Mouse (Mus musculus): ENCODE data around the gene P2rx7. TPM values are rescaled to one million over a fixed set of nuclear protein-coding genes. Genes with fewer than 3 reads are reported as not detected.
A peak's percentile ranks its signal among the peaks of the same experiment; 100 is the strongest.

P2rx7 gene
- polyA plus RNA-seq, 1 experiment from 2014 or later: 3.2 TPM

- Histone ChIP-seq H3K36me3 (ENCODE audit: control insufficient read depth, insufficient read depth, low read length) (no peaks in the 10 kb centered on the region), H3K4me3 (replicated peaks; ENCODE audit: low read depth, low read length) (no peak overlapping the region), H3K27ac (replicated peaks; ENCODE audit: low read depth, low read length) (no peak overlapping the region), H3K27me3 (ENCODE audit: control insufficient read depth, insufficient read depth, low read length) (no peaks in the 10 kb centered on the region), H3K4me1 (ENCODE audit: control insufficient read depth, insufficient read depth, low read length) (0 out of 2 replicates have a peak, but pooled peaks cover 4% of the 10 kb centered on the region), H3K9ac (replicated peaks; ENCODE audit: low read length) (0 out of 2 replicates have a peak overlapping the region, but pooled peaks have one; percentile 13), H3K9me3 (ENCODE audit: control insufficient read depth, low read length) (no peaks in the 10 kb centered on the region), H3K4me2 (ENCODE audit: low read length) (no peak overlapping the region)
- DNase-seq (peak; percentile 25), ATAC-seq (ENCODE audit: low FRiP score, low TSS enrichment) (no peak)
- WGBS: 30% methylated on average over 7 of the region's 7 CpGs
Measured at GRCm38 (mm10) chr5:122621376-122621886, 22.3 kb upstream of the P2rx7 start.

GRCm38 (mm10) chr5:122622526-122622925, 21.2 kb upstream of the P2rx7 start:
- Histone ChIP-seq H3K27ac (replicated peaks; ENCODE audit: low read depth, low read length) (no peak overlapping the region), H3K4me2 (ENCODE audit: low read length) (no peak overlapping the region), H3K4me1 (ENCODE audit: control insufficient read depth, insufficient read depth, low read length) (0 out of 2 replicates have a peak, but pooled peaks cover 4% of the 10 kb centered on the region), H3K9me3 (ENCODE audit: control insufficient read depth, low read length) (no peaks in the 10 kb centered on the region), H3K4me3 (replicated peaks; ENCODE audit: low read depth, low read length) (no peak overlapping the region), H3K27me3 (ENCODE audit: control insufficient read depth, insufficient read depth, low read length) (no peaks in the 10 kb centered on the region), H3K9ac (replicated peaks; ENCODE audit: low read length) (no peak overlapping the region), H3K36me3 (ENCODE audit: control insufficient read depth, insufficient read depth, low read length) (no peaks in the 10 kb centered on the region)
- DNase-seq (no peak), ATAC-seq (ENCODE audit: low FRiP score, low TSS enrichment) (no peak)
- WGBS: 92% methylated on average over 5 of the region's 5 CpGs

GRCm38 (mm10) chr5:122623861-122624260, 19.9 kb upstream of the P2rx7 start:
- H3K4me3 ChIP-seq (replicated peaks; ENCODE audit: low read depth, low read length): no peak overlapping the region
- 78% methylated on average over 9 of the region's 9 CpGs for WGBS
- 0 out of 2 replicates have a peak, but pooled peaks cover 4% of the 10 kb centered on the region for H3K4me1 ChIP-seq (ENCODE audit: control insufficient read depth, insufficient read depth, low read length)
- no peak overlapping the region for H3K9ac ChIP-seq (replicated peaks; ENCODE audit: low read length)
- H3K27ac ChIP-seq (replicated peaks; ENCODE audit: low read depth, low read length): no peak overlapping the region
- no peaks in the 10 kb centered on the region for H3K9me3 ChIP-seq (ENCODE audit: control insufficient read depth, low read length)
- DNase-seq: no peak
- H3K27me3 ChIP-seq (ENCODE audit: control insufficient read depth, insufficient read depth, low read length): no peaks in the 10 kb centered on the region
- no peak for ATAC-seq (ENCODE audit: low FRiP score, low TSS enrichment)
- no peaks in the 10 kb centered on the region for H3K36me3 ChIP-seq (ENCODE audit: control insufficient read depth, insufficient read depth, low read length)
- no peak overlapping the region for H3K4me2 ChIP-seq (ENCODE audit: low read length)

GRCm38 (mm10) chr5:122624952-122625479, 18.7 kb upstream of the P2rx7 start:
- H3K27ac ChIP-seq (replicated peaks; ENCODE audit: low read depth, low read length): no peak overlapping the region
- DNase-seq: no peak
- no peak overlapping the region for H3K9ac ChIP-seq (replicated peaks; ENCODE audit: low read length)
- no peak for ATAC-seq (ENCODE audit: low FRiP score, low TSS enrichment)
- H3K4me1 ChIP-seq (ENCODE audit: control insufficient read depth, insufficient read depth, low read length): 0 out of 2 replicates have a peak, but pooled peaks cover 4% of the 10 kb centered on the region
- 88% methylated on average over 11 of the region's 11 CpGs for WGBS
- H3K36me3 ChIP-seq (ENCODE audit: control insufficient read depth, insufficient read depth, low read length): no peaks in the 10 kb centered on the region
- H3K4me2 ChIP-seq (ENCODE audit: low read length): no peak overlapping the region
- H3K9me3 ChIP-seq (ENCODE audit: control insufficient read depth, low read length): no peaks in the 10 kb centered on the region
- no peak overlapping the region for H3K4me3 ChIP-seq (replicated peaks; ENCODE audit: low read depth, low read length)
- no peaks in the 10 kb centered on the region for H3K27me3 ChIP-seq (ENCODE audit: control insufficient read depth, insufficient read depth, low read length)

GRCm38 (mm10) chr5:122625565-122626252, 18.0 kb upstream of the P2rx7 start:
- no peak overlapping the region for H3K4me2 ChIP-seq (ENCODE audit: low read length)
- H3K9me3 ChIP-seq (ENCODE audit: control insufficient read depth, low read length): no peaks in the 10 kb centered on the region
- H3K4me3 ChIP-seq (replicated peaks; ENCODE audit: low read depth, low read length): no peak overlapping the region
- H3K4me1 ChIP-seq (ENCODE audit: control insufficient read depth, insufficient read depth, low read length): 0 out of 2 replicates have a peak, but pooled peaks cover 4% of the 10 kb centered on the region
- DNase-seq: no peak
- no peak overlapping the region for H3K9ac ChIP-seq (replicated peaks; ENCODE audit: low read length)
- no peak overlapping the region for H3K27ac ChIP-seq (replicated peaks; ENCODE audit: low read depth, low read length)
- no peak for ATAC-seq (ENCODE audit: low FRiP score, low TSS enrichment)
- H3K36me3 ChIP-seq (ENCODE audit: control insufficient read depth, insufficient read depth, low read length): no peaks in the 10 kb centered on the region
- H3K27me3 ChIP-seq (ENCODE audit: control insufficient read depth, insufficient read depth, low read length): no peaks in the 10 kb centered on the region
- 87% methylated on average over 14 of the region's 14 CpGs for WGBS

- Histone ChIP-seq H3K4me3 (replicated peaks; ENCODE audit: low read depth, low read length) (no peak overlapping the region), H3K27me3 (ENCODE audit: control insufficient read depth, insufficient read depth, low read length) (no peaks in the 10 kb centered on the region), H3K27ac (replicated peaks; ENCODE audit: low read depth, low read length) (no peak overlapping the region), H3K4me2 (ENCODE audit: low read length) (no peak overlapping the region), H3K36me3 (ENCODE audit: control insufficient read depth, insufficient read depth, low read length) (no peaks in the 10 kb centered on the region), H3K9ac (replicated peaks; ENCODE audit: low read length) (no peak overlapping the region), H3K9me3 (ENCODE audit: control insufficient read depth, low read length) (no peaks in the 10 kb centered on the region), H3K4me1 (ENCODE audit: control insufficient read depth, insufficient read depth, low read length) (no peaks in the 10 kb centered on the region)
- ATAC-seq (ENCODE audit: low FRiP score, low TSS enrichment) (peak; percentile 58; the same call in 1 of the 2 replicates), DNase-seq (peak; percentile 94)
- 40% methylated on average over 2 of the region's 2 CpGs for WGBS
Measured at GRCm38 (mm10) chr5:122627243-122627642, 16.5 kb upstream of the P2rx7 start.

- Histone ChIP-seq H3K27me3 (ENCODE audit: control insufficient read depth, insufficient read depth, low read length) (no peaks in the 10 kb centered on the region), H3K4me2 (ENCODE audit: low read length) (no peak overlapping the region), H3K36me3 (ENCODE audit: control insufficient read depth, insufficient read depth, low read length) (no peaks in the 10 kb centered on the region), H3K27ac (replicated peaks; ENCODE audit: low read depth, low read length) (no peak overlapping the region), H3K4me1 (ENCODE audit: control insufficient read depth, insufficient read depth, low read length) (no peaks in the 10 kb centered on the region), H3K9me3 (ENCODE audit: control insufficient read depth, low read length) (no peaks in the 10 kb centered on the region), H3K9ac (replicated peaks; ENCODE audit: low read length) (no peak overlapping the region), H3K4me3 (replicated peaks; ENCODE audit: low read depth, low read length) (no peak overlapping the region)
- ATAC-seq (ENCODE audit: low FRiP score, low TSS enrichment): no peak
- no peak for DNase-seq
- WGBS: 86% methylated on average over 8 of the region's 8 CpGs
Measured at GRCm38 (mm10) chr5:122635228-122635627, 8.5 kb upstream of the P2rx7 start.

- Histone ChIP-seq H3K4me2 (ENCODE audit: low read length) (no peak overlapping the region), H3K9ac (replicated peaks; ENCODE audit: low read length) (no peak overlapping the region), H3K27ac (replicated peaks; ENCODE audit: low read depth, low read length) (no peak overlapping the region), H3K9me3 (ENCODE audit: control insufficient read depth, low read length) (no peaks in the 10 kb centered on the region), H3K4me3 (replicated peaks; ENCODE audit: low read depth, low read length) (no peak overlapping the region), H3K36me3 (ENCODE audit: control insufficient read depth, insufficient read depth, low read length) (no peaks in the 10 kb centered on the region), H3K27me3 (ENCODE audit: control insufficient read depth, insufficient read depth, low read length) (no peaks in the 10 kb centered on the region), H3K4me1 (ENCODE audit: control insufficient read depth, insufficient read depth, low read length) (no peaks in the 10 kb centered on the region)
- ATAC-seq (ENCODE audit: low FRiP score, low TSS enrichment) (no peak), DNase-seq (no peak)
- 70% methylated on average over 9 of the region's 9 CpGs for WGBS
Measured at GRCm38 (mm10) chr5:122636308-122636707, 7.4 kb upstream of the P2rx7 start.

- Histone ChIP-seq H3K36me3 (ENCODE audit: control insufficient read depth, insufficient read depth, low read length) (no peaks in the 10 kb centered on the region), H3K4me1 (ENCODE audit: control insufficient read depth, insufficient read depth, low read length) (no peaks in the 10 kb centered on the region), H3K4me2 (ENCODE audit: low read length) (peak overlapping the region; percentile 47), H3K9ac (replicated peaks; ENCODE audit: low read length) (no peak overlapping the region), H3K4me3 (replicated peaks; ENCODE audit: low read depth, low read length) (peak overlapping the region; percentile 14; the same call in 1 of the 2 replicates), H3K27me3 (ENCODE audit: control insufficient read depth, insufficient read depth, low read length) (no peaks in the 10 kb centered on the region), H3K27ac (replicated peaks; ENCODE audit: low read depth, low read length) (no peak overlapping the region), H3K9me3 (ENCODE audit: control insufficient read depth, low read length) (no peaks in the 10 kb centered on the region)
- 34% methylated on average over 16 of the region's 16 CpGs for WGBS
- DNase-seq: peak; percentile 52
- no peak for ATAC-seq (ENCODE audit: low FRiP score, low TSS enrichment)
Measured at GRCm38 (mm10) chr5:122636958-122637357, 6.8 kb upstream of the P2rx7 start.

All from midbrain, embryonic 14.5 days (tissue).